Mouse (Mus musculus) embryonic facial prominence, embryonic 14.5 days (tissue): Measurements from ENCODE around the gene Gm13103. TPM values are rescaled to one million over a fixed set of nuclear protein-coding genes. Genes with fewer than 3 reads are reported as not detected.
"Not testable (repeated sequence)": the region's sequence is repeated elsewhere in the genome, so short reads cannot be mapped to it uniquely, and the experiment has no call there.

Source experiments
- ATAC-seq: fragments of 200-750 bp; cut with Nextera tagmentation; 2 replicates; pipeline ENCODE4 v1.8.0; 2017; ENCODE audit warnings: low read depth, moderate number of reproducible peaks, moderate TSS enrichment
- DNase-seq: peaks from one replicate; pipeline ENCODE4 v3.0.0-alpha.2; 2015; ENCODE audit warnings: low spot score
- H3K27ac ChIP-seq: fragments of 300-500 bp; sonication (generic); replicated peaks from 2 replicates; pipeline ENCODE4 v1.5.1; 2014; ENCODE audit warnings: low read depth, mild to moderate bottlenecking, low read length, moderate library complexity
- H3K27me3 ChIP-seq: fragments of 300-500 bp; sonication (generic); replicated peaks from 2 replicates; pipeline ENCODE4 v1.6.1; 2014; ENCODE audit warnings: low read length; ENCODE audit not compliant: control insufficient read depth, insufficient read depth
- H3K36me3 ChIP-seq: fragments of 300-500 bp; sonication (generic); 2 replicates; pipeline ENCODE4 v1.6.1; 2014; ENCODE audit warnings: low read length, mixed read lengths; ENCODE audit not compliant: control insufficient read depth, insufficient read depth
- H3K4me1 ChIP-seq: fragments of 300-500 bp; sonication (generic); 2 replicates; pipeline ENCODE4 v1.6.1; 2014; ENCODE audit warnings: antibody characterized with exemption, low read length; ENCODE audit not compliant: control insufficient read depth, insufficient read depth
- H3K4me2 ChIP-seq: fragments of 300-500 bp; sonication (generic); 2 replicates; pipeline ENCODE4 v1.6.1; 2014; ENCODE audit warnings: low read depth, mild to moderate bottlenecking, low read length, moderate library complexity, mixed read lengths
- H3K4me3 ChIP-seq: fragments of 300-500 bp; sonication (generic); 2 replicates; pipeline ENCODE4 v1.5.1; 2014; ENCODE audit warnings: low read depth, mild to moderate bottlenecking, low read length
- H3K9ac ChIP-seq: fragments of 300-500 bp; sonication (generic); 2 replicates; pipeline ENCODE4 v1.6.1; 2014; ENCODE audit warnings: low read depth, mild to moderate bottlenecking, low read length, moderate library complexity, mixed read lengths
- H3K9me3 ChIP-seq: fragments of 300-500 bp; sonication (generic); 2 replicates; pipeline ENCODE4 v1.6.1; 2016; ENCODE audit warnings: low read length; ENCODE audit not compliant: control insufficient read depth
- WGBS: fragments of 180-500 bp; shearing (Covaris S2); extraction: QIAGEN DNeasy Blood & Tissue Kit; methylation state at CpG from one replicate; pipeline ENCODE4 v1.1.7; 2014; 5-methylcytosine and 5-hydroxymethylcytosine counted together
- polyA plus RNA-seq: library from polyadenylated mRNA; unstranded; fragments of >200 nt; fragmentation: Nextera tagmentation; extraction: Ambion mirVana; gene quantifications from 2 replicates; pipeline ENCODE4 v1.2.1, GENCODE M21; 2014

Gm13103 gene
- polyA plus RNA-seq = not detected in 2 replicates

DNA sequence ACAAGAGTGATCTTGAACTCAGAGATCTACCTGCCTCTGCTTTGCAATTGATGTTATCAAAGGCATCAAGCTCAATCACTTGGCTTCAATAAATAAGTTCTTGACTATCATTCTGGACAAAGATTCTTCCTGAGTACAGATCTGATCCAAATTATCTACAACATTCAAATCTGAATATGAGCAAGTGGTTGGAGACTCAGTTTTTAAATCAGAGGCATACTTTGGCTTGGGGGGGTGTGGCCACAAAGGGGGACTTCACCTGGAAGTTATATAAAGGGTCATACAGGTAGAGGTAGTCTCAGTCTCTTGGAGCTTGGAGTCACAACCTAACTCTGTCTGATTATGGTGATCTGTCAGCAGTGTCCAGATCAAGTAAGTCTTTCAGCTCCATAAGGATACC, at the start of gene Gm13103:
Gene Gm13103, plus strand, starts transcription at position 301 of the 400 bp plus-strand sequence.
- not testable (repeated sequence) for H3K4me1 ChIP-seq, ATAC-seq, DNase-seq, H3K27me3 ChIP-seq, H3K4me2 ChIP-seq, H3K9me3 ChIP-seq, H3K9ac ChIP-seq, H3K36me3 ChIP-seq, H3K4me3 ChIP-seq, H3K27ac ChIP-seq

DNA sequence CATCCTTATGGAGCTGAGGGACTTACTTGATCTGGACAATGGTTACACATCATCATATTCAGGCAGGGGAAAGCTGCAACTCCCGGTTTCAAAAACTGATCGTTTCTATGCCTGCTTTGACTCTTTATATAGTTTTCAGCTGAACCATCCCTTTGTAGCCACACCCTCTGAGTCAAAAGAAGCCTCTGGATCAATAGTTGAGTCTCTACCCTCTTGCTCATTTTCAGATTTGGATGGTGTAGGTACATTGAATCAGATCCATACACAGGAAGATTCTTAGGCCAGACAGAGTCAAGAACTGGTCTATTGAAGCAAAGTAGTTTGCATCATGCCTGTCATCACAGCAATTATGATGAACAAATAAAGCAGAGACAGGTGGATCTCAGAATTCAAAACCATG, 30.3 kb upstream of the Gm13103 start, which contains the start of gene Gm13084:
Gene Gm13084, minus strand, starts transcription at position 101 of the 400 bp plus-strand sequence.
- no peak for ATAC-seq
- 0 out of 2 replicates have a peak, but pooled peaks cover 7% of the 10 kb centered on the region for H3K9me3 ChIP-seq
- no peak within 1 kb of the TSS for H3K4me2 ChIP-seq
- 81% methylated on average over 2 of the region's 2 CpGs for WGBS
- DNase-seq = no peak
- no peaks in the 10 kb centered on the region for H3K4me1 ChIP-seq
- no peaks in the 10 kb centered on the region for H3K27me3 ChIP-seq
- H3K36me3 ChIP-seq = no peaks in the 10 kb centered on the region
- no peak within 1 kb of the TSS for H3K9ac ChIP-seq
- no peak within 1 kb of the TSS for H3K27ac ChIP-seq
- H3K4me3 ChIP-seq = no peak within 1 kb of the TSS

DNA sequence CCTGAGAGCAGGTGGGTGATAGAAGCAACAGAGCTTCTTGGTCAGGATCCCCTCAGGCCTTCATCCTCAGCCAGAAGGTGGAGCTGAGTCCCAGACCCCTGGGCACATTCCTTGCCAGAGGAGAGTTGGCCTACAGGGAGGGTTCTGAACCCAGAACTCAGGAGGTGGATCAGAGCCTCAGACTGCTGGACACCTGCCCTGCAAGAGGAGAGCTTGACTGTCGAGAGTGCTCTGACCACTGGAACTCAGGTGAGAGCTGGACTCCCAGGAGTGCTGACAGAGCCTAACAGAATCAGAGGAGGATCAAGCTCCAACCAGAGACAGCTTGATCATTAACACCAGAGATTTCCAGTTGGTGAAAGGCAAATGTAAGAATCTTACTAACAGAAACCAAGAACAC, 36.1 kb downstream of the Gm13103 start:
- H3K4me2 ChIP-seq, H3K4me3 ChIP-seq, DNase-seq, H3K36me3 ChIP-seq, H3K9ac ChIP-seq, H3K27ac ChIP-seq, ATAC-seq, H3K9me3 ChIP-seq, H3K27me3 ChIP-seq, H3K4me1 ChIP-seq: not testable (repeated sequence)
- 75% methylated on average over 1 of the region's 1 CpGs for WGBS

DNA sequence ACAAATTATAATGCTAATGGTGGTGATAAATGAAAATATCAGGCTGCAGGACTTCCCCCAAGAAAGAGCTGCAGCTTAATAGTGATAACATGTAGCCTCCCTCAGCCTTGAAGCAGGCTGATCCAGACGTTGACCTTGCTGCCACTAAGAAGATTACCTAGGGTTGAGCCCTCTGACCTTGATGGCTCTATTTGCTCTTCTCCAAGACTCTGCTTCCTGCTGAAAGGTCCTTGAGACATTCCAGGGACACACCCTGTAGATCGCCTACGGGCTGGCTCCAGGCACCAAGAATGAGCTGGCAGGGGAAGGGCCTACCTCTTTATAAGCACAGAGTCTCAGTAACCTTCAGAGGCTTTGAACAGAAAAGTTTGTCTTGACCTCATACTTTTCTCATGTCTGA, 48.1 kb downstream of the Gm13103 start:
- WGBS = 81% methylated on average over 3 of the region's 3 CpGs
- not testable (repeated sequence) for ATAC-seq, H3K9ac ChIP-seq, H3K4me3 ChIP-seq, H3K27me3 ChIP-seq, H3K27ac ChIP-seq, H3K4me1 ChIP-seq, H3K4me2 ChIP-seq, H3K36me3 ChIP-seq, DNase-seq
- H3K9me3 ChIP-seq = peaks cover 14% of the 10 kb centered on the region

DNA sequence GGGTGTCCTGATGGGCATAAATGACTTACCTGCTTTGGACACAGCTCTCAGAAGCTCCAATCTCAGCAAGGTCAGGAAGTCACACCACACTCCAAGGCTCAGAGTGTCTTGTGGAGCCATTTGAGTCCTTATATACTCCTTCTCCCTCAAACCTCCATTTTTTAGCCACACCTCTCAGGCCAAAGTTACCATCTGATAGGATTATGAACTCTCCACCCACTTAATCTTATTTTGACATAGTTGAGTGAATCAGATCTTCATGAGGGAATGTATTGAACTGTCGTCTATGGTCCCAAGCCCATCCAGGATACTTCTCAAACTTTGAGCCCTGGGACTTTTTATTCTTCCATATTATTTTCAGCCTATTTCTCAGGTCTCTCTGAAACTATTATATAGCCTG, 54.0 kb downstream of the Gm13103 start, which contains the start of gene Pramef6:
Gene Pramef6, minus strand, starts transcription at position 101 of the 400 bp plus-strand sequence.
- H3K9me3 ChIP-seq, H3K9ac ChIP-seq, H3K4me2 ChIP-seq, DNase-seq, H3K27me3 ChIP-seq, ATAC-seq, H3K27ac ChIP-seq, H3K36me3 ChIP-seq, H3K4me1 ChIP-seq, H3K4me3 ChIP-seq: not testable (repeated sequence)
- WGBS = 84% methylated on average over 1 of the region's 1 CpGs

Other genes starting within 250 kb of the Gm13103 start
- not detected in 2 replicates for gene Gm13083, start 231.5 kb upstream of the Gm13103 start, polyA plus RNA-seq
- gene Gm13088, start 189.3 kb upstream of the Gm13103 start, polyA plus RNA-seq = not detected in 2 replicates
- gene Gm13089, start 143.8 kb upstream of the Gm13103 start, polyA plus RNA-seq = not detected in 2 replicates
- not detected in 2 replicates for gene Gm13078, start 127.0 kb upstream of the Gm13103 start, polyA plus RNA-seq
- gene Gm13023, start 57.1 kb upstream of the Gm13103 start, polyA plus RNA-seq = not detected in 2 replicates
- gene Gm13084, start 30.4 kb upstream of the Gm13103 start, polyA plus RNA-seq = not detected in 2 replicates
- not detected in 2 replicates for gene Pramef6, start 53.9 kb downstream of the Gm13103 start, polyA plus RNA-seq
- not detected in 2 replicates for gene Pramef25, start 104.5 kb downstream of the Gm13103 start, polyA plus RNA-seq
- gene Gm13101, start 120.5 kb downstream of the Gm13103 start, polyA plus RNA-seq = not detected in 2 replicates
- gene Pramef17, start 147.9 kb downstream of the Gm13103 start, polyA plus RNA-seq = not detected in 2 replicates
- not detected in 2 replicates for gene Pramel4, start 212.6 kb downstream of the Gm13103 start, polyA plus RNA-seq